In genomic region chr11:55164723-55165122, GRCm38 (mm10) we compare ENCODE assay signal across 10 mouse cellular contexts. TPM values are rescaled to one million over a fixed set of nuclear protein-coding genes. Genes with fewer than 3 reads are reported as not detected.
DNase-seq lines count a peak whose midpoint lies in the region; ATAC-seq and TF ChIP-seq lines count a peak whose summit lies in the region.
"Had no signal": no experiment of that assay in that cellular context is flagged by ENCODE, and none has a peak within 500 bp of the region (broad histone marks: within the 10 kb centered on the region; RNA-seq: fewer than 3 reads in every experiment).

No protein-coding gene starts in this region.

- whole genome bisulfite sequencing in heart, adult 2 months = 40% methylated on average over 3 of the region's 3 CpGs
- WGBS in heart, embryonic 12.5 days = 44% methylated on average over 3 of the region's 3 CpGs
- 54% methylated on average over 3 of the region's 3 CpGs for WGBS in limb, embryonic 10.5 days
- 55% methylated on average over 3 of the region's 3 CpGs for WGBS in midbrain, embryonic 11.5 days

- H3K9ac ChIP-seq in heart, adult 2 months (ENCODE audit: low read depth, low read length) = no peak overlapping the region
- no peak overlapping the region for H3K9ac ChIP-seq in heart, embryonic 12.5 days
- H3K9ac ChIP-seq in midbrain, embryonic 11.5 days (ENCODE audit: low read length) = no peak overlapping the region
- H3K9ac ChIP-seq: embryonic facial prominence, embryonic 13.5 days; limb, embryonic 15.5 days had no signal

- H3K27me3 ChIP-seq in heart, adult 2 months (ENCODE audit: control insufficient read depth, insufficient read depth, low read length) = no peaks in the 10 kb centered on the region
- 0 out of 2 replicates have a peak, but pooled peaks cover 3% of the 10 kb centered on the region for H3K27me3 ChIP-seq in heart, embryonic 12.5 days (replicated peaks)
- H3K27me3 ChIP-seq in limb, embryonic 10.5 days (ENCODE audit: low read depth, poor library complexity, severe bottlenecking) = no peaks in the 10 kb centered on the region
- H3K27me3 ChIP-seq in midbrain, embryonic 11.5 days (ENCODE audit: control insufficient read depth, insufficient read depth, low read length) = no peaks in the 10 kb centered on the region
- H3K27me3 ChIP-seq: embryonic facial prominence, embryonic 13.5 days; limb, embryonic 15.5 days had no signal

- no peak for TF ChIP-seq POLR2A in heart, adult 2 months (IDR thresholded peaks at IDR 0.05; ENCODE audit: insufficient read depth, low read depth, low read length)
- TF ChIP-seq POLR2A in embryonic fibroblast, embryonic 13.5 days (IDR thresholded peaks at IDR 0.05; ENCODE audit: low read depth, low read length) = no peak

- intact Hi-C loops in heart, adult 2 months (cut with DNase I) = no loop called here

- DNase-seq in heart, adult 2 months = no peak
- peak; percentile 70 to 73 for DNase-seq in B cell, adult 2 months
- peak; percentile 25 to 38 for DNase-seq in adrenal gland, adult 18-20 months (ENCODE audit: low spot score in 2 of 2)
- peak; percentile 36 for DNase-seq in limb, embryonic 10.5 days (ENCODE audit: low spot score)
- DNase-seq in right cerebral cortex, postnatal 14 days = peak; percentile 22
- DNase-seq in midbrain, embryonic 11.5 days (ENCODE audit: low spot score, missing footprints) = no peak

- H3K4me3 ChIP-seq in heart, adult 2 months = no peak overlapping the region
- no peak overlapping the region for H3K4me3 ChIP-seq in heart, embryonic 12.5 days
- no peak overlapping the region for H3K4me3 ChIP-seq in embryonic fibroblast, embryonic 13.5 days (ENCODE audit: insufficient read depth, low read length)
- H3K4me3 ChIP-seq in limb, embryonic 10.5 days = no peak overlapping the region
- no peak overlapping the region for H3K4me3 ChIP-seq in midbrain, embryonic 11.5 days (ENCODE audit: low read depth, low read length)
- H3K4me3 ChIP-seq: embryonic facial prominence, embryonic 13.5 days; limb, embryonic 15.5 days had no signal

- TF ChIP-seq EP300 in heart, adult 2 months (IDR thresholded peaks at IDR 0.05; ENCODE audit: insufficient read depth, low read depth, low read length) = no peak

- ATAC-seq in heart, embryonic 12.5 days (ENCODE audit: insufficient number of reproducible peaks, low FRiP score) = no peak
- no peak for ATAC-seq in midbrain, embryonic 11.5 days (ENCODE audit: low FRiP score)

- H3K4me1 ChIP-seq in heart, adult 2 months (ENCODE audit: control insufficient read depth, insufficient read depth, low read length) = no peaks in the 10 kb centered on the region
- peaks cover 12% of the 10 kb centered on the region for H3K4me1 ChIP-seq in heart, embryonic 12.5 days (replicated peaks)
- H3K4me1 ChIP-seq in embryonic fibroblast, embryonic 13.5 days (ENCODE audit: control insufficient read depth, insufficient read depth, low read length) = no peaks in the 10 kb centered on the region
- H3K4me1 ChIP-seq in limb, embryonic 10.5 days = no peaks in the 10 kb centered on the region
- H3K4me1 ChIP-seq in midbrain, embryonic 11.5 days (ENCODE audit: control insufficient read depth, insufficient read depth, low read length) = no peaks in the 10 kb centered on the region
- H3K4me1 ChIP-seq: embryonic facial prominence, embryonic 13.5 days; limb, embryonic 15.5 days had no signal

- H3K36me3 ChIP-seq in heart, adult 2 months (ENCODE audit: control insufficient read depth, insufficient read depth, low read length) = no peaks in the 10 kb centered on the region
- H3K36me3 ChIP-seq in heart, embryonic 12.5 days = no peaks in the 10 kb centered on the region
- no peaks in the 10 kb centered on the region for H3K36me3 ChIP-seq in limb, embryonic 10.5 days
- H3K36me3 ChIP-seq in midbrain, embryonic 11.5 days (ENCODE audit: control insufficient read depth, insufficient read depth, low read length) = no peaks in the 10 kb centered on the region
- H3K36me3 ChIP-seq: embryonic facial prominence, embryonic 13.5 days; limb, embryonic 15.5 days had no signal

- no peak overlapping the region for H3K4me2 ChIP-seq in heart, embryonic 12.5 days
- no peak overlapping the region for H3K4me2 ChIP-seq in midbrain, embryonic 11.5 days
- H3K4me2 ChIP-seq: embryonic facial prominence, embryonic 13.5 days; limb, embryonic 15.5 days had no signal

- TF ChIP-seq CTCF in heart, adult 2 months (IDR thresholded peaks at IDR 0.05) = peak; percentile 75
- 0 out of 2 replicates have a peak, but pooled peaks have one; percentile 27 for TF ChIP-seq CTCF in embryonic fibroblast, embryonic 13.5 days (IDR thresholded peaks at IDR 0.05; ENCODE audit: borderline replicate concordance, insufficient read depth, low read length)

- no peak overlapping the region for H3K27ac ChIP-seq in heart, adult 2 months
- H3K27ac ChIP-seq in heart, embryonic 12.5 days (ENCODE audit: poor library complexity, severe bottlenecking) = no peak overlapping the region
- H3K27ac ChIP-seq in embryonic fibroblast, embryonic 13.5 days (ENCODE audit: insufficient read depth, low read length) = no peak overlapping the region
- no peak overlapping the region for H3K27ac ChIP-seq in limb, embryonic 10.5 days
- no peak overlapping the region for H3K27ac ChIP-seq in midbrain, embryonic 11.5 days (ENCODE audit: low read depth, low read length)
- H3K27ac ChIP-seq: embryonic facial prominence, embryonic 13.5 days; limb, embryonic 15.5 days had no signal

- H3K79me2 ChIP-seq in heart, adult 2 months (replicated peaks; ENCODE audit: control insufficient read depth, insufficient read depth, low read length) = no peaks in the 10 kb centered on the region

- H3K9me3 ChIP-seq in heart, embryonic 12.5 days (replicated peaks) = no peaks in the 10 kb centered on the region
- no peaks in the 10 kb centered on the region for H3K9me3 ChIP-seq in limb, embryonic 10.5 days (replicated peaks)
- no peaks in the 10 kb centered on the region for H3K9me3 ChIP-seq in midbrain, embryonic 11.5 days (ENCODE audit: control insufficient read depth, low read length)
- H3K9me3 ChIP-seq: embryonic facial prominence, embryonic 13.5 days; limb, embryonic 15.5 days had no signal

RNA-seq across cellular contexts. Expression of gene Slc36a3, which starts 13.2 kb away (rescaled TPM):
- total RNA-seq in heart, adult 2 months (2021) = not detected
- polyA plus RNA-seq in heart, adult 2 months (2012; rRNA removed) = not detected in 2 replicates
- not detected in 2 replicates for polyA plus RNA-seq in heart, embryonic 12.5 days (2016; fragmentation: Nextera tagmentation; extraction: Ambion mirVana)
- total RNA-seq in adrenal gland, adult 18-20 months (2021) = not detected
- polyA plus RNA-seq in embryonic fibroblast, embryonic 13.5 days (2011; ENCODE audit: insufficient read length, low read depth, missing spikeins) = not detected in 2 replicates
- not detected in 2 replicates for polyA plus RNA-seq in limb, embryonic 10.5 days (2016; fragmentation: Nextera tagmentation; extraction: Ambion mirVana)
- not detected in 2 replicates for polyA plus RNA-seq in midbrain, embryonic 11.5 days (2014; fragmentation: Nextera tagmentation; extraction: Ambion mirVana)
- polyA plus RNA-seq: embryonic facial prominence, embryonic 13.5 days; limb, embryonic 15.5 days had no signal

RNA-seq across cellular contexts. Expression of gene Slc36a2, which starts 20.2 kb away (rescaled TPM):
- 10 to 100 TPM; 10.6 to 12.1 TPM for total RNA-seq in heart, adult 2 months (2021)
- 70.1 and 80.6 TPM in 2 replicates for polyA plus RNA-seq in heart, adult 2 months (2012; rRNA removed)
- polyA plus RNA-seq in heart, embryonic 12.5 days (2016; fragmentation: Nextera tagmentation; extraction: Ambion mirVana) = 2.8 and 3.4 TPM in 2 replicates
- total RNA-seq in adrenal gland, adult 18-20 months (2021) = 100 to 1,000 TPM in 1 of 2 experiments, 10 to 100 TPM in 1; 81.9 to 164 TPM
- not detected in 2 replicates for polyA plus RNA-seq in embryonic fibroblast, embryonic 13.5 days (2011; ENCODE audit: insufficient read length, low read depth, missing spikeins)
- 0.06 and 0.29 TPM in 2 replicates for polyA plus RNA-seq in limb, embryonic 10.5 days (2016; fragmentation: Nextera tagmentation; extraction: Ambion mirVana)
- polyA plus RNA-seq in midbrain, embryonic 11.5 days (2014; fragmentation: Nextera tagmentation; extraction: Ambion mirVana) = not detected in 2 replicates

RNA-seq across cellular contexts. Expression of gene Slc36a1, which starts 39.4 kb away (rescaled TPM):
- 10 to 100 TPM; 11.4 to 13.2 TPM for total RNA-seq in heart, adult 2 months (2021)
- polyA plus RNA-seq in heart, adult 2 months (2012; rRNA removed) = 11.4 and 11.9 TPM in 2 replicates
- polyA plus RNA-seq in heart, embryonic 12.5 days (2016; fragmentation: Nextera tagmentation; extraction: Ambion mirVana) = 0.63 and 1.3 TPM in 2 replicates
- 10 to 100 TPM; 17.8 to 18.4 TPM for total RNA-seq in adrenal gland, adult 18-20 months (2021)
- 15.4 and 15.7 TPM in 2 replicates for polyA plus RNA-seq in embryonic fibroblast, embryonic 13.5 days (2011; ENCODE audit: insufficient read length, low read depth, missing spikeins)
- polyA plus RNA-seq in limb, embryonic 10.5 days (2016; fragmentation: Nextera tagmentation; extraction: Ambion mirVana) = 1.2 TPM in 2 replicates
- 1.7 and 2.0 TPM in 2 replicates for polyA plus RNA-seq in midbrain, embryonic 11.5 days (2014; fragmentation: Nextera tagmentation; extraction: Ambion mirVana)

Comparison
In these comparisons a context has a peak if more than half of its experiments do, and no peak if none do; other contexts are left out.
1. RNA of gene Slc36a2, which starts 20.2 kb away (polyA plus RNA-seq): 70.1 to 80.6 TPM in heart, adult 2 months; 2.8 to 3.4 TPM in heart, embryonic 12.5 days, 0.06 to 0.29 TPM in limb, embryonic 10.5 days, not detected in embryonic fibroblast, embryonic 13.5 days and not detected in midbrain, embryonic 11.5 days; every median in the first group is over 10 times any median in the second.
2. DNase-seq: peak in B cell, adult 2 months (2 of 2), adrenal gland, adult 18-20 months (2 of 2), limb, embryonic 10.5 days (single experiment) and right cerebral cortex, postnatal 14 days (single experiment); none in heart, adult 2 months (0 of 2) and midbrain, embryonic 11.5 days (single experiment).